Comparison of ENCODE assay signal across 12 mouse cellular contexts in genomic region chr11:32633542-32633941, GRCm38 (mm10). TPM values are rescaled to one million over a fixed set of nuclear protein-coding genes. Genes with fewer than 3 reads are reported as not detected.
DNase-seq lines count a peak whose midpoint lies in the region; TF ChIP-seq lines count a peak whose summit lies in the region.
"Had no signal": no experiment of that assay in that cellular context is flagged by ENCODE, and none has a peak within 500 bp of the region (broad histone marks: within the 10 kb centered on the region; RNA-seq: fewer than 3 reads in every experiment).

No protein-coding gene starts in this region.

- H3K4me1 ChIP-seq in kidney, adult 2 months (ENCODE audit: control insufficient read depth, insufficient read depth, low read length): peaks cover 2% of the 10 kb centered on the region; the same call in 1 of the 2 replicates
- no peaks in the 10 kb centered on the region; the same call in 1 of the 2 replicates for H3K4me1 ChIP-seq in bone marrow, adult 2 months (ENCODE audit: control insufficient read depth, insufficient read depth, low read length)

- H3K4me3 ChIP-seq in kidney, adult 2 months (ENCODE audit: insufficient read depth, low read depth, low read length): no peak overlapping the region
- no peak overlapping the region for H3K4me3 ChIP-seq in bone marrow, adult 2 months (replicated peaks; ENCODE audit: control insufficient read depth, low read depth, low read length)
- H3K4me3 ChIP-seq: liver, embryonic 13.5 days; megakaryocyte, embryonic 14.5 days; myocyte had no signal

- WGBS in kidney, adult 2 months: 73% methylated on average over 3 of the region's 3 CpGs
- WGBS in bone marrow, adult 2 months: 72% methylated on average over 3 of the region's 3 CpGs

- TF ChIP-seq CTCF in kidney, adult 2 months (conservative IDR thresholded peaks at IDR 0.05; ENCODE audit: insufficient read depth, insufficient read length, low read depth, low read length): peak; percentile 33; the same call in 1 of the 2 replicates
- TF ChIP-seq CTCF in bone marrow, adult 2 months (IDR thresholded peaks at IDR 0.05; ENCODE audit: control insufficient read depth, insufficient read depth, low read length): peak; percentile 44; the same call in 1 of the 2 replicates

- H3K27me3 ChIP-seq in kidney, adult 2 months (replicated peaks; ENCODE audit: control insufficient read depth, insufficient read depth, low read length): no peaks in the 10 kb centered on the region
- H3K27me3 ChIP-seq: liver, embryonic 13.5 days; megakaryocyte, embryonic 14.5 days had no signal

- no peak for DNase-seq in kidney, adult 2 months
- DNase-seq in kidney, adult 11 months: no peak
- peak; percentile 33 for DNase-seq in thymus, postnatal 14 days
- no peak for DNase-seq in thymus, postnatal 36 days
- no peak for DNase-seq in layer of hippocampus, adult 9-10 months (ENCODE audit: low spot score)
- DNase-seq in adrenal gland, postnatal 14 days: no peak
- DNase-seq: adrenal gland, adult 2 months; kidney, postnatal 14 days; liver, embryonic 13.5 days had no signal

- H3K36me3 ChIP-seq in kidney, adult 2 months (ENCODE audit: control insufficient read depth, insufficient read depth, low read length): no peaks in the 10 kb centered on the region
- H3K36me3 ChIP-seq: liver, embryonic 13.5 days had no signal

- H3K27ac ChIP-seq in kidney, adult 2 months (ENCODE audit: insufficient read depth, low read depth, low read length): no peak overlapping the region
- no peak overlapping the region for H3K27ac ChIP-seq in bone marrow, adult 2 months (ENCODE audit: control insufficient read depth, insufficient read depth, low read depth, low read length, poor library complexity)

- no peak for TF ChIP-seq POLR2A in kidney, adult 2 months (IDR thresholded peaks at IDR 0.05; ENCODE audit: low read depth, low read length)
- no peak for TF ChIP-seq POLR2A in bone marrow, adult 2 months (IDR thresholded peaks at IDR 0.05; ENCODE audit: borderline replicate concordance, control insufficient read depth, low read depth, low read length)

RNA-seq across cellular contexts. Expression of gene Fbxw11, which starts 9.0 kb away (rescaled TPM):
- polyA plus RNA-seq in kidney, adult 2 months (2012; rRNA removed): 62.2 and 63.7 TPM in 2 replicates
- 9.4 and 12.8 TPM in 2 replicates for polyA plus RNA-seq in bone marrow, adult 2 months (2011; ENCODE audit: insufficient read depth, insufficient read length, low replicate concordance, missing spikeins)
- total RNA-seq in adrenal gland, postnatal 14 days (2021): 85.5 and 86.2 TPM in 2 replicates
